Mouse (Mus musculus): ENCODE data around the gene Acta2. TPM values are rescaled to one million over a fixed set of nuclear protein-coding genes. Genes with fewer than 3 reads are reported as not detected.

The Acta2 gene
- polyA plus RNA-seq, 1 experiment from 2014 or later = 423 TPM

- Histone ChIP-seq H3K4me3 (ENCODE audit: low read depth, low read length) (no peak overlapping the region), H3K4me1 (ENCODE audit: control insufficient read depth, insufficient read depth, low read length) (no peaks in the 10 kb centered on the region), H3K27ac (replicated peaks; ENCODE audit: low read depth, low read length) (no peak overlapping the region), H3K27me3 (replicated peaks; ENCODE audit: control insufficient read depth, insufficient read depth, low read length) (no peaks in the 10 kb centered on the region), H3K4me2 (ENCODE audit: low read depth, low read length) (no peak overlapping the region), H3K9me3 (ENCODE audit: control insufficient read depth, low read length) (no peaks in the 10 kb centered on the region), H3K9ac (ENCODE audit: low read depth, low read length) (no peak overlapping the region), H3K36me3 (ENCODE audit: control insufficient read depth, insufficient read depth, low read length) (no peaks in the 10 kb centered on the region)
- ATAC-seq (ENCODE audit: low read depth) = no peak
- DNase-seq (ENCODE audit: low spot score) = no peak
- WGBS = 68% methylated on average over 6 of the region's 6 CpGs
These were observed 28.2 kb upstream of the Acta2 start for GRCm38 (mm10) chr19:34283614-34284013.

- no peak for DNase-seq (ENCODE audit: low spot score)
These were observed 22.7 kb upstream of the Acta2 start for GRCm38 (mm10) chr19:34278078-34278477.

GRCm38 (mm10) chr19:34273073-34273472 is 17.7 kb upstream of the Acta2 start:
- WGBS = 92% methylated on average over 1 of the region's 1 CpGs
- no peak for ATAC-seq (ENCODE audit: low read depth)

More at GRCm38 (mm10) chr19:34278078-34278477, 22.7 kb upstream of the Acta2 start:
- H3K27me3 ChIP-seq (replicated peaks; ENCODE audit: control insufficient read depth, insufficient read depth, low read length) = no peaks in the 10 kb centered on the region
- H3K4me2 ChIP-seq (ENCODE audit: low read depth, low read length) = no peak overlapping the region
- no peak for ATAC-seq (ENCODE audit: low read depth)
- H3K9ac ChIP-seq (ENCODE audit: low read depth, low read length) = no peak overlapping the region
- H3K36me3 ChIP-seq (ENCODE audit: control insufficient read depth, insufficient read depth, low read length) = no peaks in the 10 kb centered on the region
- H3K9me3 ChIP-seq (ENCODE audit: control insufficient read depth, low read length) = no peaks in the 10 kb centered on the region
- no peak overlapping the region for H3K27ac ChIP-seq (replicated peaks; ENCODE audit: low read depth, low read length)
- H3K4me1 ChIP-seq (ENCODE audit: control insufficient read depth, insufficient read depth, low read length) = no peaks in the 10 kb centered on the region
- no peak overlapping the region for H3K4me3 ChIP-seq (ENCODE audit: low read depth, low read length)
- WGBS = 69% methylated on average over 3 of the region's 3 CpGs

GRCm38 (mm10) chr19:34270824-34271464 is 15.6 kb upstream of the Acta2 start:
- H3K36me3 ChIP-seq (ENCODE audit: control insufficient read depth, insufficient read depth, low read length) = no peaks in the 10 kb centered on the region
- H3K27me3 ChIP-seq (replicated peaks; ENCODE audit: control insufficient read depth, insufficient read depth, low read length) = no peaks in the 10 kb centered on the region
- ATAC-seq (ENCODE audit: low read depth) (no peak), DNase-seq (ENCODE audit: low spot score) (no peak)
- H3K4me2 ChIP-seq (ENCODE audit: low read depth, low read length) = no peak overlapping the region
- no peaks in the 10 kb centered on the region for H3K9me3 ChIP-seq (ENCODE audit: control insufficient read depth, low read length)
- no peak overlapping the region for H3K4me3 ChIP-seq (ENCODE audit: low read depth, low read length)
- 96% methylated on average over 13 of the region's 13 CpGs for WGBS
- no peak overlapping the region for H3K27ac ChIP-seq (replicated peaks; ENCODE audit: low read depth, low read length)
- no peaks in the 10 kb centered on the region for H3K4me1 ChIP-seq (ENCODE audit: control insufficient read depth, insufficient read depth, low read length)
- H3K9ac ChIP-seq (ENCODE audit: low read depth, low read length) = no peak overlapping the region

More at GRCm38 (mm10) chr19:34273073-34273472, 17.7 kb upstream of the Acta2 start:
- H3K36me3 ChIP-seq (ENCODE audit: control insufficient read depth, insufficient read depth, low read length) = no peaks in the 10 kb centered on the region
- no peaks in the 10 kb centered on the region for H3K27me3 ChIP-seq (replicated peaks; ENCODE audit: control insufficient read depth, insufficient read depth, low read length)
- no peak overlapping the region for H3K27ac ChIP-seq (replicated peaks; ENCODE audit: low read depth, low read length)
- no peaks in the 10 kb centered on the region for H3K9me3 ChIP-seq (ENCODE audit: control insufficient read depth, low read length)
- no peak overlapping the region for H3K4me2 ChIP-seq (ENCODE audit: low read depth, low read length)
- no peak for DNase-seq (ENCODE audit: low spot score)
- no peak overlapping the region for H3K9ac ChIP-seq (ENCODE audit: low read depth, low read length)
- no peak overlapping the region for H3K4me3 ChIP-seq (ENCODE audit: low read depth, low read length)
- H3K4me1 ChIP-seq (ENCODE audit: control insufficient read depth, insufficient read depth, low read length) = no peaks in the 10 kb centered on the region

- Histone ChIP-seq H3K9ac (ENCODE audit: low read depth, low read length) (no peak overlapping the region), H3K27ac (replicated peaks; ENCODE audit: low read depth, low read length) (no peak overlapping the region), H3K4me2 (ENCODE audit: low read depth, low read length) (no peak overlapping the region), H3K36me3 (ENCODE audit: control insufficient read depth, insufficient read depth, low read length) (no peaks in the 10 kb centered on the region), H3K4me3 (ENCODE audit: low read depth, low read length) (no peak overlapping the region), H3K27me3 (replicated peaks; ENCODE audit: control insufficient read depth, insufficient read depth, low read length) (no peaks in the 10 kb centered on the region), H3K4me1 (ENCODE audit: control insufficient read depth, insufficient read depth, low read length) (no peaks in the 10 kb centered on the region), H3K9me3 (ENCODE audit: control insufficient read depth, low read length) (no peaks in the 10 kb centered on the region)
- no peak for DNase-seq (ENCODE audit: low spot score)
- WGBS = 85% methylated on average over 11 of the region's 11 CpGs
- no peak for ATAC-seq (ENCODE audit: low read depth)
These were observed 14.8 kb upstream of the Acta2 start for GRCm38 (mm10) chr19:34270106-34270726.

- Histone ChIP-seq H3K27me3 (replicated peaks; ENCODE audit: control insufficient read depth, insufficient read depth, low read length) (no peaks in the 10 kb centered on the region), H3K27ac (replicated peaks; ENCODE audit: low read depth, low read length) (no peak overlapping the region), H3K4me1 (ENCODE audit: control insufficient read depth, insufficient read depth, low read length) (no peaks in the 10 kb centered on the region), H3K4me2 (ENCODE audit: low read depth, low read length) (no peak overlapping the region), H3K36me3 (ENCODE audit: control insufficient read depth, insufficient read depth, low read length) (no peaks in the 10 kb centered on the region), H3K9ac (ENCODE audit: low read depth, low read length) (no peak overlapping the region), H3K9me3 (ENCODE audit: control insufficient read depth, low read length) (no peaks in the 10 kb centered on the region), H3K4me3 (ENCODE audit: low read depth, low read length) (no peak overlapping the region)
- DNase-seq (ENCODE audit: low spot score) = no peak
- ATAC-seq (ENCODE audit: low read depth) = no peak
- 53% methylated on average over 1 of the region's 1 CpGs for WGBS
These were observed 13.6 kb upstream of the Acta2 start for GRCm38 (mm10) chr19:34268991-34269390.

GRCm38 (mm10) chr19:34265604-34266193 is 10.3 kb upstream of the Acta2 start:
- H3K27ac ChIP-seq (replicated peaks; ENCODE audit: low read depth, low read length) = no peak overlapping the region
- no peaks in the 10 kb centered on the region for H3K36me3 ChIP-seq (ENCODE audit: control insufficient read depth, insufficient read depth, low read length)
- no peak overlapping the region for H3K4me3 ChIP-seq (ENCODE audit: low read depth, low read length)
- ATAC-seq (ENCODE audit: low read depth) (no peak), DNase-seq (ENCODE audit: low spot score) (no peak)
- 63% methylated on average over 5 of the region's 5 CpGs for WGBS
- no peaks in the 10 kb centered on the region for H3K4me1 ChIP-seq (ENCODE audit: control insufficient read depth, insufficient read depth, low read length)
- H3K4me2 ChIP-seq (ENCODE audit: low read depth, low read length) = no peak overlapping the region
- no peak overlapping the region for H3K9ac ChIP-seq (ENCODE audit: low read depth, low read length)
- no peaks in the 10 kb centered on the region for H3K27me3 ChIP-seq (replicated peaks; ENCODE audit: control insufficient read depth, insufficient read depth, low read length)
- H3K9me3 ChIP-seq (ENCODE audit: control insufficient read depth, low read length) = no peaks in the 10 kb centered on the region

GRCm38 (mm10) chr19:34262273-34262974 is 7.0 kb upstream of the Acta2 start:
- WGBS = 84% methylated on average over 2 of the region's 2 CpGs
- no peaks in the 10 kb centered on the region for H3K27me3 ChIP-seq (replicated peaks; ENCODE audit: control insufficient read depth, insufficient read depth, low read length)
- no peaks in the 10 kb centered on the region for H3K36me3 ChIP-seq (ENCODE audit: control insufficient read depth, insufficient read depth, low read length)
- no peak overlapping the region for H3K4me3 ChIP-seq (ENCODE audit: low read depth, low read length)
- no peaks in the 10 kb centered on the region for H3K4me1 ChIP-seq (ENCODE audit: control insufficient read depth, insufficient read depth, low read length)
- H3K4me2 ChIP-seq (ENCODE audit: low read depth, low read length) = no peak overlapping the region
- no peak overlapping the region for H3K9ac ChIP-seq (ENCODE audit: low read depth, low read length)
- H3K27ac ChIP-seq (replicated peaks; ENCODE audit: low read depth, low read length) = no peak overlapping the region
- no peaks in the 10 kb centered on the region for H3K9me3 ChIP-seq (ENCODE audit: control insufficient read depth, low read length)
- ATAC-seq (ENCODE audit: low read depth) = no peak
- no peak for DNase-seq (ENCODE audit: low spot score)
